ENCODE assay signal across 9 mouse cellular contexts in genomic region chr11:88618732-88619309, GRCm38 (mm10).
DNase-seq lines count a peak whose midpoint lies in the region; ATAC-seq lines count a peak whose summit lies in the region.
"Had no signal": no experiment of that assay in that cellular context is flagged by ENCODE, and none has a peak within 500 bp of the region (broad histone marks: within the 10 kb centered on the region; RNA-seq: fewer than 3 reads in every experiment).

No protein-coding gene starts in this region.

- H3K27ac ChIP-seq in heart, embryonic 10.5 days: peak overlapping the region; percentile 75

- H3K4me1 ChIP-seq in heart, embryonic 10.5 days: peaks cover 78% of the 10 kb centered on the region

- peak; percentile 91 for DNase-seq in T-cell, adult 2 months (ENCODE audit: low spot score)
- DNase-seq in heart, embryonic 10.5 days (ENCODE audit: low spot score): no peak
- peak; percentile 66 for DNase-seq in kidney, adult 18-20 months
- peak; percentile 67 for DNase-seq in lung, postnatal 14 days
- peak; percentile 89 for DNase-seq in splenic B cell, adult 2 months (ENCODE audit: low read depth, low spot score)
- DNase-seq in cerebellum, postnatal 36 days: no peak
- no peak for DNase-seq in adrenal gland, postnatal 4 days (ENCODE audit: low spot score in 2 of 2)

- 46% methylated on average over 9 of the region's 9 CpGs for WGBS in heart, embryonic 10.5 days

- H3K36me3 ChIP-seq in heart, embryonic 10.5 days: peaks cover 6% of the 10 kb centered on the region; the same call in 1 of the 2 replicates
- no peaks in the 10 kb centered on the region for H3K36me3 ChIP-seq in splenic B cell, adult 2 months (ENCODE audit: control insufficient read depth, insufficient read depth, low read length, poor library complexity, severe bottlenecking)

- peak; percentile 71 for ATAC-seq in CD4-positive, CD25-positive, alpha-beta regulatory T cell, adult 4 months

- H3K9me3 ChIP-seq in heart, embryonic 10.5 days: no peaks in the 10 kb centered on the region
- H3K9me3 ChIP-seq: megakaryocyte, embryonic 14.5 days had no signal

- no peaks in the 10 kb centered on the region for H3K27me3 ChIP-seq in heart, embryonic 10.5 days (ENCODE audit: insufficient read depth, poor library complexity, severe bottlenecking)
- H3K27me3 ChIP-seq in splenic B cell, adult 2 months (ENCODE audit: control insufficient read depth, insufficient read depth, low read length, poor library complexity, severe bottlenecking): no peaks in the 10 kb centered on the region
- H3K27me3 ChIP-seq: megakaryocyte, embryonic 14.5 days had no signal

- no peak overlapping the region; the same call in 1 of the 2 replicates for H3K4me3 ChIP-seq in heart, embryonic 10.5 days
- H3K4me3 ChIP-seq: megakaryocyte, embryonic 14.5 days had no signal

Comparison
In these comparisons a context has a peak if more than half of its experiments do, and no peak if none do; other contexts are left out.
1. DNase-seq: peak in T-cell, adult 2 months (single experiment), kidney, adult 18-20 months (single experiment), lung, postnatal 14 days (single experiment) and splenic B cell, adult 2 months (single experiment); none in heart, embryonic 10.5 days (single experiment), cerebellum, postnatal 36 days (0 of 2) and adrenal gland, postnatal 4 days (0 of 2).